Mouse (Mus musculus): ENCODE data around the gene Unc5a. TPM values are rescaled to one million over a fixed set of nuclear protein-coding genes. Genes with fewer than 3 reads are reported as not detected.

The Unc5a gene
- polyA plus RNA-seq, 1 experiment from 2014 or later, result 7.3 TPM

- no peak overlapping the region for H3K4me2 ChIP-seq (replicated peaks)
- H3K27me3 ChIP-seq, result peaks cover 18% of the 10 kb centered on the region
- WGBS, result 81% methylated on average over 8 of the region's 8 CpGs
- H3K36me3 ChIP-seq, result no peaks in the 10 kb centered on the region
- ATAC-seq, result no peak
- peaks cover 23% of the 10 kb centered on the region for H3K4me1 ChIP-seq (replicated peaks)
- no peak overlapping the region for H3K4me3 ChIP-seq (replicated peaks)
- no peak overlapping the region for H3K27ac ChIP-seq
- no peak overlapping the region for H3K9ac ChIP-seq (replicated peaks)
- H3K9me3 ChIP-seq, result no peaks in the 10 kb centered on the region
Observed at GRCm38 (mm10) chr13:54934873-54935272, 14.3 kb upstream of the Unc5a start.

- Histone ChIP-seq H3K4me3 (replicated peaks) (no peak overlapping the region), H3K27me3 (peaks cover 21% of the 10 kb centered on the region), H3K9me3 (no peaks in the 10 kb centered on the region), H3K9ac (replicated peaks) (no peak overlapping the region), H3K36me3 (no peaks in the 10 kb centered on the region), H3K4me1 (replicated peaks) (peaks cover 18% of the 10 kb centered on the region), H3K27ac (no peak overlapping the region), H3K4me2 (replicated peaks) (no peak overlapping the region)
- WGBS, result 65% methylated on average over 6 of the region's 6 CpGs
- no peak for ATAC-seq
Observed at GRCm38 (mm10) chr13:54936173-54936572, 13.0 kb upstream of the Unc5a start.

DNA sequence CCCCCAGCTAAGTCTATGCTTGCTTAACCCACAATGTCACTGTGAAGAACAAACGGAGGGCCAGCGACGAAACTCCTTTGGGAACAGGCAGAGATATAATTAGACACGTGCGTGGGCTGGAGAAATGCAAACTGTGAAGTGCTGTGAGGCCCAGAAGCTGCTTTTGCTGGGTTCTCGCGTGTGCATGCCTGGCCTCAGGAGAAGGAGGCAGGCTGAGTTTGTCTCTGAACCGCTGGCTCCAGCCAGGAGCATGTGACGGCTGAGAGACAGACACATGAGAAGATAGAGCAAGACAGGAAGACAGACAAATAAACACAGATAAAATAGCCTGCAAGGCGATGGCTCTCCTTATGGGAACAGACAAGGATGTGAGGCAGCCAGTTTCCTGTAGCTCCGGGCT is 11.3 kb upstream of the Unc5a start:
- 61% methylated on average over 11 of the region's 11 CpGs for WGBS
- no peaks in the 10 kb centered on the region for H3K36me3 ChIP-seq

DNA sequence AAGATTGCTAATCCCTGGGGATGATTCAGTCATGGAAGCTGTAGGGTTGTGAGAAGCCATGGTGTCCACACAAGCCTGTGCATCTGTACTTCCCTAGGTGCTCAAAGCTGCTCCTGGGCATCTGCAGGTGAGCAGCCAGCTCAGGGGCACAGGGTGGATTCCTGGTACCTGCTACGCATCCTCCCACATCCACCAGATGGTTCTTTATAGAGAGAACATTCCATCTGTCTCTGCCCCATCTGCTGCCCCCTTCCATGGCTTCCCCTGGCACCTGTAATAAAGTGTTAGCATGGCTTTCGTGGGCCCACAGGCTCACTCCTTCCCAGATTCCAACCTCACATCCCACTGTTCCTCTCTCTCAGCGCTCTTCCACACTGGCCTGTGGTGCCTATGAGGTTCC is 10.7 kb upstream of the Unc5a start:
- Histone ChIP-seq H3K4me3 (replicated peaks) (no peak overlapping the region), H3K9ac (replicated peaks) (no peak overlapping the region), H3K4me2 (replicated peaks) (no peak overlapping the region), H3K4me1 (replicated peaks) (peaks cover 14% of the 10 kb centered on the region), H3K36me3 (no peaks in the 10 kb centered on the region), H3K27me3 (peaks cover 35% of the 10 kb centered on the region), H3K9me3 (no peaks in the 10 kb centered on the region), H3K27ac (no peak overlapping the region)
- WGBS, result 76% methylated on average over 3 of the region's 3 CpGs
- ATAC-seq, result no peak

More for the DNA sequence above, 11.3 kb upstream of the Unc5a start:
- peaks cover 14% of the 10 kb centered on the region for H3K4me1 ChIP-seq (replicated peaks)
- peaks cover 31% of the 10 kb centered on the region for H3K27me3 ChIP-seq
- no peak overlapping the region for H3K4me3 ChIP-seq (replicated peaks)
- H3K9ac ChIP-seq (replicated peaks), result no peak overlapping the region
- H3K9me3 ChIP-seq, result no peaks in the 10 kb centered on the region
- no peak for ATAC-seq
- no peak overlapping the region for H3K27ac ChIP-seq
- H3K4me2 ChIP-seq (replicated peaks), result no peak overlapping the region

DNA sequence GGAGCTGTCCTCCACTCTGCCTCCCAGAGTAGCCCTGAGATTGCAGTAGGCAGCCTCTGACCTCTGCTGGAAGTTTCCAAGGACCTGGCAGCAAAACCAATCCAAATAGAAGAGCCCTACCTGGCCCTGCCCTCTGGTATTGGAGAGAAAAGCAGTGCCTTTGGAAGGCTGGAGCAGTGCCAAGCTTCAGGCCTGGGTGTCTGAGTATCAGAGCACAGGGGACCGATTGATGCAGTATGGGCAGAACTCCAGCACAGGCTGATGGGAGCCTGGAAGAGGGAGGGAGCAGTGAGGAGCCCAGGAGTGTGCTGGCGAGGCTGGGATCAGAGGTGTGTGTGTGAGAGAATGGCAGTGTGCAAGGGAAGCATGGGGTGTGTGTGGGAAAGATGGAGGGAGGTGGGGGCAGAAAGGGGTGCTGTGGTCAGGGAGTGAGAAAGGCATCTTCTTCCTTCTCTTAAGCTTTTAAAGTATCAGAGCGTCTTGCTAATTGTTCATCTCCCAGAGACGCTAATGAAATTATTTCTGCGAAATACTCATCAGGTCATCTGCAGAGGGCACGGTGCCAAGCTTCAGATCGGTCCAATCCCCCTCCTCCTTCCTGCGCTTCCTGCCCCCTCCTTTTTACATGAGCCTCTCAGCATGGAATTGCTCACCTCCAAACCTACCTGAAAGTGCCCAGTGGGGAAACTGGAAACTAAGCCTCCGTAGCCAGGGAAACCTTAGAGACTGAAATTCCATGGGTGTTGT is 4.6 kb upstream of the Unc5a start:
- 0 out of 2 replicates have a peak, but pooled peaks have one; percentile 21 for ATAC-seq
- peaks cover 37% of the 10 kb centered on the region for H3K4me1 ChIP-seq (replicated peaks)
- 42% methylated on average over 9 of the region's 9 CpGs for WGBS
- H3K27ac ChIP-seq, result no peak overlapping the region
- no peaks in the 10 kb centered on the region for H3K36me3 ChIP-seq
- H3K27me3 ChIP-seq, result peaks cover 77% of the 10 kb centered on the region
- no peak overlapping the region for H3K9ac ChIP-seq (replicated peaks)
- H3K4me3 ChIP-seq (replicated peaks), result no peak overlapping the region
- no peak overlapping the region for H3K4me2 ChIP-seq (replicated peaks)
- H3K9me3 ChIP-seq, result no peaks in the 10 kb centered on the region

DNA sequence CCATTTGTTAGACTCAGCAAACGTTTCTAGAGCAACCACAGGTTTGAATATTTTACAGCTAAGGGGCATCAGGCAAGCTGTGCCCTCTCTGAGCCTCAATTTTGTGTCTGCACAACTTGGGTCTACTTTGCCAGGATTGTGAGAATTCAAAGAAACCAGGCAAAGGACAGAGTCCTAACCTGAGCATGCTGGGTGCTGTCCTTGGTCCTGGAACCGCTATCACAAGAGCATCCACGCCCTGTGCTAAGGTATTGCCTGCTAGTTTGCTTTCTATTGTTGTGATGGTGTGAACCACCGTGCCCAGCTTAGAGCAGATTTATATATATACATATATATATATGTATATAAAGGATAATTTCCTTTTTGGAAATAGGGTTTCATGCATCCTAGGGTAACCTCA is 3.9 kb upstream of the Unc5a start:
- Histone ChIP-seq H3K4me3 (replicated peaks) (no peak overlapping the region), H3K9ac (replicated peaks) (no peak overlapping the region), H3K36me3 (no peaks in the 10 kb centered on the region), H3K4me2 (replicated peaks) (no peak overlapping the region), H3K9me3 (no peaks in the 10 kb centered on the region), H3K27me3 (peaks cover 78% of the 10 kb centered on the region), H3K4me1 (replicated peaks) (peaks cover 43% of the 10 kb centered on the region), H3K27ac (no peak overlapping the region)
- 11% methylated on average over 4 of the region's 4 CpGs for WGBS
- ATAC-seq, result no peak

- H3K9me3 ChIP-seq, result no peaks in the 10 kb centered on the region
- H3K4me1 ChIP-seq (replicated peaks), result peaks cover 53% of the 10 kb centered on the region
- H3K36me3 ChIP-seq, result no peaks in the 10 kb centered on the region
- no peak overlapping the region for H3K27ac ChIP-seq
- H3K4me2 ChIP-seq (replicated peaks), result no peak overlapping the region
- no peak for ATAC-seq
- no peak overlapping the region for H3K4me3 ChIP-seq (replicated peaks)
- H3K27me3 ChIP-seq, result peaks cover 88% of the 10 kb centered on the region
- 82% methylated on average over 1 of the region's 1 CpGs for WGBS
- no peak overlapping the region for H3K9ac ChIP-seq (replicated peaks)
Observed at GRCm38 (mm10) chr13:54946406-54946805, 2.8 kb upstream of the Unc5a start.

- H3K27me3 ChIP-seq, result peaks cover 91% of the 10 kb centered on the region
- WGBS, result 1% methylated on average over 43 of the region's 44 CpGs
- peaks cover 58% of the 10 kb centered on the region for H3K4me1 ChIP-seq (replicated peaks)
Observed at GRCm38 (mm10) chr13:54949592-54949991, 381 bp downstream of the Unc5a start.

GRCm38 (mm10) chr13:54950131-54950530 is 920 bp downstream of the Unc5a start:
- ATAC-seq, result no peak
- peaks cover 54% of the 10 kb centered on the region for H3K4me1 ChIP-seq (replicated peaks)
- no peak overlapping the region for H3K27ac ChIP-seq
- H3K9ac ChIP-seq (replicated peaks), result peak overlapping the region; percentile 84
- peak overlapping the region; percentile 75 for H3K4me3 ChIP-seq (replicated peaks)
- peaks cover 90% of the 10 kb centered on the region for H3K27me3 ChIP-seq
- whole genome bisulfite sequencing, result 2% methylated on average over 9 of the region's 9 CpGs
- H3K36me3 ChIP-seq, result no peaks in the 10 kb centered on the region
- H3K4me2 ChIP-seq (replicated peaks), result peak overlapping the region; percentile 98
- no peaks in the 10 kb centered on the region for H3K9me3 ChIP-seq

More at GRCm38 (mm10) chr13:54949592-54949991, 381 bp downstream of the Unc5a start:
- Histone ChIP-seq H3K9me3 (no peaks in the 10 kb centered on the region), H3K4me2 (replicated peaks) (peak overlapping the region; percentile 98), H3K36me3 (no peaks in the 10 kb centered on the region), H3K27ac (peak overlapping the region; percentile 85), H3K4me3 (replicated peaks) (peak overlapping the region; percentile 75), H3K9ac (replicated peaks) (peak overlapping the region; percentile 84)
- peak; percentile 35; the same call in 1 of the 2 replicates for ATAC-seq

DNA sequence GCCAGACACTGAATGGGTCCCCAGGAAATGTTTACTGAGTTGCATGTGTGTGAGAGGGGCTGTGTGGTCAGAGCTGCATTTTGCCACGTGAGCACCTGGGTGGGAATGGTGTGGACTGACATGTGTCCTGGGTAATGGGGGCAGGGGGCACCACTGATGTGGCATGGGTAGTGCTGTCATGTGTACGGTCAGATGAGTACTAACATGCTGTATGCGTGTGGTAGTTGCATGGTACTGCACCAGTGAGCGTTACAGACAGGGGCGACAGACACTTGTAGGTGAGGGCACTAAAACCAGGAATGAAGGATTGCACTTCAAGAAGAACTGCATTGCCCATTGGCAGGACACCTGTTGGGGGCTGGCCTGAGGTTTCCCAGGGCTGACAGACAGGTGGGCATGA is 2.0 kb downstream of the Unc5a start:
- H3K27me3 ChIP-seq, result peaks cover 88% of the 10 kb centered on the region
- ATAC-seq, result no peak
- peak overlapping the region; percentile 98 for H3K4me2 ChIP-seq (replicated peaks)
- H3K27ac ChIP-seq, result no peak overlapping the region
- H3K9ac ChIP-seq (replicated peaks), result peak overlapping the region; percentile 84
- H3K9me3 ChIP-seq, result no peaks in the 10 kb centered on the region
- no peaks in the 10 kb centered on the region for H3K36me3 ChIP-seq
- peaks cover 62% of the 10 kb centered on the region for H3K4me1 ChIP-seq (replicated peaks)
- 65% methylated on average over 5 of the region's 5 CpGs for WGBS
- H3K4me3 ChIP-seq (replicated peaks), result peak overlapping the region; percentile 75

DNA sequence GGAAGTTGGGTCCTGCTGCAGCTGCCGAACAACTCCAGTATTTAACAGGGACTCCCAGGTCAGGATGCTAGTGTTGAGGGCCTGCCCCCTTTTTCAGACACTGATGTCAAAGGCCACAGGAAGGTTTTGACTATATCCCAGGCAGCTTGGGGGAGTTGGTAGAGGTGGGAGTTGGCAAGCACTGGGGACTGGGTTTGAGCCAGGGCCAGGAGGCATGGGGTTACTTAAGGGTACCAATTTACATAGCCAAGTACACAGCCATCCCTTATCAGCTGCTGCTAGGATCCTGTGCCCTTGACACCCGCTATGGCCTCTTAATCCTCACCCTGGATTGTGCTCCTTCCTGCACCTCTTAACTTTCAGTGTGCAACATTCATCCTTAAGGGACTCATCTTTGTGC is 5.5 kb downstream of the Unc5a start:
- Histone ChIP-seq H3K4me2 (replicated peaks) (no peak overlapping the region), H3K27ac (no peak overlapping the region), H3K4me1 (replicated peaks) (peaks cover 69% of the 10 kb centered on the region), H3K4me3 (replicated peaks) (no peak overlapping the region), H3K36me3 (no peaks in the 10 kb centered on the region), H3K9me3 (no peaks in the 10 kb centered on the region), H3K9ac (replicated peaks) (no peak overlapping the region), H3K27me3 (peaks cover 85% of the 10 kb centered on the region)
- no peak for ATAC-seq
- 57% methylated on average over 2 of the region's 2 CpGs for WGBS

DNA sequence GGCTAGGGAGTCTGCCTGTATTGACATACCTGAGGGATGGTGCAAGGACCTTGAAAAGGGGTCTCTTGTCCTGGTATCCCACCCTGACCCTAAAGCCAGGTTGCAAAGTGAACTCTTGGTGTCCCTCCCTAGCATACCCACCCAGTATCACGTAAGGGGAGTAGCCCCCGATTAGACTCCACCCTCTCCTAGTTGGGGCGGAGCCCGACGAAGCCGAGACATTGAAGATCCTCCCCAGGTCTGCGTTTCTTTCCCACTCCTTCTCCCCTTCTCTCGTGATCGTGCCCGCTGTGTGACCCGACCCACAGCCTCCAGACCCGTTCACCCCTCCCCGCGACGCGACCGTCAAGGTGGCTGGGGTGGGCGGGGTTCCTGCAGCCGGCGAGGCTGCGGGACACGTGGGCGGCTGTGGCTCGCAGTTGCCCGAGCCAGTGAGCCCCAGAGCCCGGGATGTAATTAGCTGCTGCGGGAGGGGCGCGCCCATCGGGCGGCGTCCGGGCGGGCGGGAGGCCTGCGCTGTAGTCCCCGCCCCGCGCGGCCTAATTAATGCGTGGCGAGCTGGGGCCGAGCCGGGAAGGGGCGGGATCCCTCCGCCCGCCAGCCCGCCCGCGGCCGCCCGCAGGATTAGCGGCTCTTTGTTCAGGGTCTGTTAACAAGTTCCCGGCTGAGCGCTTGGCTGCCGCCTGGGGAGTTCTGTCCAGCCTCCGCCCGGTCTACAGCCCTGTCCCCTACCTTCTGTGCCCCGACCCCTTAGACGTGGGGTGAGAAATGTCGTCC is 6.7 kb downstream of the Unc5a start:
- no peaks in the 10 kb centered on the region for H3K9me3 ChIP-seq
- peaks cover 86% of the 10 kb centered on the region for H3K27me3 ChIP-seq
- peaks cover 63% of the 10 kb centered on the region for H3K4me1 ChIP-seq (replicated peaks)
- H3K27ac ChIP-seq, result peak overlapping the region; percentile 72
- H3K36me3 ChIP-seq, result no peaks in the 10 kb centered on the region
- peak overlapping the region; percentile 68 for H3K9ac ChIP-seq (replicated peaks)
- peak; percentile 84 for ATAC-seq
- under 1% methylated on average over 61 of the region's 61 CpGs for WGBS
- peak overlapping the region; percentile 75 for H3K4me2 ChIP-seq (replicated peaks)
- peak overlapping the region; percentile 46 for H3K4me3 ChIP-seq (replicated peaks)

Measured in midbrain, embryonic 13.5 days (tissue).